Mouse (Mus musculus) liver, postnatal 0 days (tissue): ENCODE measurements around the gene Mrpl46. TPM values are rescaled to one million over a fixed set of nuclear protein-coding genes. Genes with fewer than 3 reads are reported as not detected.

Source experiments
- ATAC-seq: fragments of 200-750 bp; cut with Nextera tagmentation; 2 replicates; pipeline ENCODE4 v1.8.0; 2017; ENCODE audit warnings: mild to moderate bottlenecking, moderate library complexity
- DNase-seq: peaks from one replicate; pipeline ENCODE4 v3.0.0-alpha.2; 2016
- H3K27ac ChIP-seq: fragments of 300-500 bp; sonication (generic); 2 replicates; pipeline ENCODE4 v1.5.1; 2014; ENCODE audit warnings: antibody characterized with exemption, moderate library complexity, mild to moderate bottlenecking, low read depth
- H3K27me3 ChIP-seq: fragments of 300-500 bp; sonication (generic); 2 replicates; pipeline ENCODE4 v1.6.1; 2014; ENCODE audit warnings: low read length, control low read depth, mixed read lengths; ENCODE audit not compliant: insufficient read depth
- H3K36me3 ChIP-seq: fragments of 300-500 bp; sonication (generic); replicated peaks from 2 replicates; pipeline ENCODE4 v1.6.1; 2014; ENCODE audit warnings: mild to moderate bottlenecking, control low read depth, low read length, moderate library complexity, mixed read lengths; ENCODE audit not compliant: insufficient read depth
- H3K4me1 ChIP-seq: fragments of 300-500 bp; sonication (generic); 2 replicates; pipeline ENCODE4 v1.6.1; 2014; ENCODE audit warnings: antibody characterized with exemption, mild to moderate bottlenecking, control low read depth; ENCODE audit not compliant: insufficient read depth
- H3K4me2 ChIP-seq: fragments of 300-500 bp; sonication (generic); 2 replicates; pipeline ENCODE4 v1.6.1; 2014; ENCODE audit warnings: low read depth, mild to moderate bottlenecking, low read length, moderate library complexity, mixed read lengths
- H3K4me3 ChIP-seq: fragments of 300-500 bp; sonication (generic); 2 replicates; pipeline ENCODE4 v1.5.1; 2014; ENCODE audit warnings: low read depth, low read length
- H3K9ac ChIP-seq: fragments of 300-500 bp; sonication (generic); replicated peaks from 2 replicates; pipeline ENCODE4 v1.6.1; 2014; ENCODE audit warnings: mild to moderate bottlenecking, moderate library complexity
- H3K9me3 ChIP-seq: fragments of 300-500 bp; sonication (generic); 2 replicates; pipeline ENCODE4 v1.6.1; 2016; ENCODE audit warnings: mild to moderate bottlenecking, control low read depth, low read length, mixed read lengths
- CTCF ChIP-seq: sonication (generic); IDR thresholded peaks from 2 replicates; pipeline ENCODE4 v1.5.1; 2016; ENCODE audit warnings: antibody characterized with exemption, low read depth
- EP300 ChIP-seq: IDR thresholded peaks from 2 replicates; pipeline ENCODE4 v1.6.1; 2016; ENCODE audit warnings: antibody characterized with exemption, low read depth, mild to moderate bottlenecking
- WGBS: fragments of 180-500 bp; shearing (Covaris S2); extraction: QIAGEN DNeasy Blood & Tissue Kit; methylation state at CpG from one replicate; pipeline ENCODE4 v1.1.7; 2014; ENCODE audit not compliant: insufficient replicate concordance; 5-methylcytosine and 5-hydroxymethylcytosine counted together
- polyA plus RNA-seq: library from polyadenylated mRNA; unstranded; fragments of >200 nt; fragmentation: Nextera tagmentation; extraction: Ambion mirVana; gene quantifications from 2 replicates; pipeline ENCODE4 v1.2.1, GENCODE M21; 2015

Gene Mrpl46
- polyA plus RNA-seq, 1 experiment from 2014 or later, result 36.8 TPM

GRCm38 (mm10) chr7:78793895-78794570 is 10.7 kb upstream of the Mrpl46 start:
- H3K36me3 ChIP-seq, result peaks cover 28% of the 10 kb centered on the region
- 46% methylated on average over 13 of the region's 13 CpGs for WGBS
- H3K4me3 ChIP-seq, result no peak overlapping the region
- H3K9me3 ChIP-seq, result no peaks in the 10 kb centered on the region
- DNase-seq (no peak), ATAC-seq (peak; percentile 28; the same call in 1 of the 2 replicates)
- H3K27ac ChIP-seq, result peak overlapping the region; percentile 39; the same call in 1 of the 2 replicates
- no peaks in the 10 kb centered on the region for H3K27me3 ChIP-seq
- H3K4me1 ChIP-seq, result peaks cover 16% of the 10 kb centered on the region
- H3K4me2 ChIP-seq, result no peak overlapping the region
- peak overlapping the region; percentile 16; the same call in 1 of the 2 replicates for H3K9ac ChIP-seq
- TF ChIP-seq EP300, result no peak
- no peak for TF ChIP-seq CTCF

GRCm38 (mm10) chr7:78791359-78792222 is 8.3 kb upstream of the Mrpl46 start:
- H3K9me3 ChIP-seq, result no peaks in the 10 kb centered on the region
- no peak overlapping the region for H3K4me3 ChIP-seq
- no peak overlapping the region for H3K4me2 ChIP-seq
- H3K4me1 ChIP-seq, result peaks cover 8% of the 10 kb centered on the region; the same call in 1 of the 2 replicates
- no peak overlapping the region for H3K27ac ChIP-seq
- WGBS, result 80% methylated on average over 15 of the region's 15 CpGs
- DNase-seq (peak; percentile 64), ATAC-seq (peak; percentile 73)
- H3K9ac ChIP-seq, result no peak overlapping the region
- no peaks in the 10 kb centered on the region for H3K27me3 ChIP-seq
- TF ChIP-seq CTCF (peak; percentile 97), EP300 (no peak)
- peaks cover 31% of the 10 kb centered on the region for H3K36me3 ChIP-seq

DNA sequence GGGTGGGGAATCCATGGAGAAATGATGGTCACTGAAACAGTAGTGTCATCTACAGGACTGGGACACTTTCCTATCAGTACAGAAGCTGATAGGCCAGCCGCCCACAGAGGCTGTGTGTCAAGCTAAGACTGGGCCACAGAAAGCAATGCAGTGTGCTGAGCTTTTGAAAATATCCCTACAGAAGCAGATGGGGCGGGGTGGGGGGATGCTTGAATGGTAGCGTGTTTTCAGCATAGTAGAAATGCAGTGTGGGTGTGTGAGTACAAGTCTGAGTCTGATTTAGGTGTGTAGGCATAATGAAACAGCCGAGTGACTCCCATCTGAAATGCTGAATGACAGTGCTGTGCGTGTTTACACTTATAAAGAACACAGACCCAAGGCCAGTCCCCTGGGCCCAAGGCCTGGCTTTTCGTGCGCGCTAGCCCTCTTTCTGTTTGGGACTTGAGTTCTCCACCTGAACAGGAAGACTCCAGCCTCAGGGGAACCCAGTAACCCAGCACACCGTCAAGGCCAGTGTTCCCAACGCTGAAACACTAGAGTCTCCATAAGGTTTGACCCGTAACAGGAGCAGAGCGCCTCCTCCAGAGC is 4.6 kb upstream of the Mrpl46 start:
- 75% methylated on average over 12 of the region's 12 CpGs for WGBS
- no peak for TF ChIP-seq EP300
- TF ChIP-seq CTCF, result no peak

GRCm38 (mm10) chr7:78785906-78786305 is 2.6 kb upstream of the Mrpl46 start:
- ATAC-seq (no peak), DNase-seq (no peak)
- Histone ChIP-seq H3K9ac (no peak overlapping the region), H3K9me3 (no peaks in the 10 kb centered on the region), H3K4me1 (peaks cover 14% of the 10 kb centered on the region), H3K4me3 (no peak overlapping the region), H3K27ac (no peak overlapping the region), H3K4me2 (no peak overlapping the region), H3K36me3 (peaks cover 24% of the 10 kb centered on the region), H3K27me3 (no peaks in the 10 kb centered on the region)
- no peak for TF ChIP-seq CTCF
- no peak for TF ChIP-seq EP300
- WGBS, result 72% methylated on average over 5 of the region's 5 CpGs

More for the DNA sequence above, 4.6 kb upstream of the Mrpl46 start:
- Histone ChIP-seq H3K4me3 (no peak overlapping the region), H3K4me2 (no peak overlapping the region), H3K27ac (no peak overlapping the region), H3K4me1 (peaks cover 5% of the 10 kb centered on the region), H3K9ac (no peak overlapping the region), H3K36me3 (peaks cover 36% of the 10 kb centered on the region), H3K27me3 (no peaks in the 10 kb centered on the region), H3K9me3 (no peaks in the 10 kb centered on the region)
- ATAC-seq (no peak), DNase-seq (no peak)

DNA sequence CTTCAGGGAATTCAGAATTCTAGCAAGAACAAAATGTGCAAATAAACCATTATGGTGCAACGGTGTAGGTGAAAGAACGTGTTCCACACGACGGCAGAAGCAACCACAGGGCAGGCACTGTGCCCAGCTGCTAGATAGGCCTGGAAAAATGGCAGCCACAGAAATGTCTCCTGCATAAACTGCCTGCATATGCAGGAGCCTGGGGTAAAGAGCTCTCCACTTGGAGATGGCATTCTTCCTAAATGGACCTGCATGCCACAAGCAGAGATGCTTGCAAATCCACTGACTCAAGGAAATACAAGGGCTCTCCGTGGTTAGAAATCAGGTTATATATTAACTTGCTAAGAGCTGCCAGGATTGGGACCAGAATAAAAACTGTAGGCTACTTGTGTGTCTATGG is 4.6 kb downstream of the Mrpl46 start:
- peaks cover 13% of the 10 kb centered on the region for H3K4me1 ChIP-seq
- no peak overlapping the region for H3K27ac ChIP-seq
- H3K36me3 ChIP-seq, result peaks cover 46% of the 10 kb centered on the region
- H3K9ac ChIP-seq, result no peak overlapping the region
- ATAC-seq (no peak), DNase-seq (no peak)
- H3K27me3 ChIP-seq, result no peaks in the 10 kb centered on the region
- H3K4me3 ChIP-seq, result no peak overlapping the region
- no peak overlapping the region for H3K4me2 ChIP-seq
- no peaks in the 10 kb centered on the region for H3K9me3 ChIP-seq
- TF ChIP-seq EP300 (no peak), CTCF (no peak)
- WGBS, result 79% methylated on average over 5 of the region's 5 CpGs

DNA sequence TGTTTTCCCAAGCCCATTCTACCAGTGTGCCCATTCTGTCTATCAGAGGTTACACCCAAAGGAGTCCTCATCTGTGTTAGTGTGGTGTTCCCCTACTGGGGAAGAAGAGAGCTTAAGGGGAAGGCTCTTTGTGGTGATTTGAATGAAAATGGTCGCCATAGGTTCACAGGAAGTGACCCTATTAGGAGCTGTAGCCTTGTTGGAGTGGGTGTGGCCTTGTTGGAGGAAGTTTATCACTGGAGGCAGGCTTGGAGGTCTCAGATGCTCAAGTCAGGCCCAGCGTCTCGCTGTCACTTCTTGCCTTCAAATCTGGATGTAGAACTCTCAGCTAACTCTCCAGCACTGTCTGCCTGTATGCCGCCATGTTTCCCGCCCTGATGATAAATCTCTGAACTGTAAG is 12.4 kb downstream of the Mrpl46 start:
- H3K4me2 ChIP-seq, result no peak overlapping the region
- ATAC-seq, result no peak
- no peak overlapping the region for H3K9ac ChIP-seq
- TF ChIP-seq EP300, result no peak
- TF ChIP-seq CTCF, result no peak
- DNase-seq, result no peak
- H3K36me3 ChIP-seq, result peaks cover 26% of the 10 kb centered on the region; the same call in 1 of the 2 replicates
- WGBS, result 77% methylated on average over 5 of the region's 5 CpGs
- H3K4me1 ChIP-seq, result no peaks in the 10 kb centered on the region
- no peak overlapping the region for H3K27ac ChIP-seq
- no peak overlapping the region for H3K4me3 ChIP-seq
- H3K27me3 ChIP-seq, result no peaks in the 10 kb centered on the region
- no peaks in the 10 kb centered on the region for H3K9me3 ChIP-seq
